Mouse (Mus musculus): ENCODE measurements at regions not wholly inside any gene's neighbourhood (a gene's known extent, or its start where the extent isn't known, plus 50 kb on each side); places are given as distances from the start of the nearest gene placed in this dataset.

GRCm38 (mm10) chr11:34909841-34910240 lies 76.4 kb upstream of the Spdl1 start:
- no peaks in the 10 kb centered on the region for H3K4me1 ChIP-seq (replicated peaks; ENCODE audit: control insufficient read depth in 2 of 2, insufficient read depth in 2 of 2, low read length in 1 of 2)
- TF ChIP-seq CTCF (IDR thresholded peaks at IDR 0.05; ENCODE audit: low read depth) = no peak
- TF ChIP-seq EP300 (IDR thresholded peaks at IDR 0.05; ENCODE audit: low read depth) = no peak
- no peaks in the 10 kb centered on the region for H3K9me3 ChIP-seq (ENCODE audit: control insufficient read depth, low read length)
- H3K27me3 ChIP-seq (ENCODE audit: control insufficient read depth, insufficient read depth, low read length) = no peaks in the 10 kb centered on the region
- DNase-seq (ENCODE audit: low read depth in 3 of 3, low spot score in 3 of 3) (no peak), ATAC-seq (ENCODE audit: insufficient read depth) (no peak)
- 40% methylated on average over 5 of the region's 5 CpGs for WGBS (ENCODE audit: insufficient replicate concordance)
- no peak overlapping the region for H3K4me2 ChIP-seq (ENCODE audit: low read depth)
- H3K4me3 ChIP-seq (ENCODE audit: insufficient read depth in 1 of 2, low read depth in 2 of 2, low read length in 2 of 2) = no peak overlapping the region
- no peaks in the 10 kb centered on the region for H3K36me3 ChIP-seq (replicated peaks; ENCODE audit: control insufficient read depth, insufficient read depth, low read depth)
- no peak overlapping the region for H3K27ac ChIP-seq
- H3K9ac ChIP-seq (replicated peaks) = no peak overlapping the region

GRCm38 (mm10) chr11:34904271-34904670 lies 70.8 kb upstream of the Spdl1 start:
- Histone ChIP-seq H3K27ac (no peak overlapping the region), H3K4me3 (ENCODE audit: insufficient read depth in 1 of 2, low read depth in 2 of 2, low read length in 2 of 2) (no peak overlapping the region), H3K9ac (replicated peaks) (no peak overlapping the region), H3K9me3 (ENCODE audit: control insufficient read depth, low read length) (no peaks in the 10 kb centered on the region), H3K27me3 (ENCODE audit: control insufficient read depth, insufficient read depth, low read length) (no peaks in the 10 kb centered on the region), H3K4me2 (ENCODE audit: low read depth) (no peak overlapping the region), H3K4me1 (replicated peaks; ENCODE audit: control insufficient read depth in 2 of 2, insufficient read depth in 2 of 2, low read length in 1 of 2) (no peaks in the 10 kb centered on the region), H3K36me3 (replicated peaks; ENCODE audit: control insufficient read depth, insufficient read depth, low read depth) (no peaks in the 10 kb centered on the region)
- ATAC-seq (ENCODE audit: insufficient read depth) (no peak), DNase-seq (ENCODE audit: low read depth in 3 of 3, low spot score in 3 of 3) (no peak)
- WGBS (ENCODE audit: insufficient replicate concordance) = 42% methylated on average over 4 of the region's 4 CpGs
- no peak for TF ChIP-seq EP300 (IDR thresholded peaks at IDR 0.05; ENCODE audit: low read depth)
- TF ChIP-seq CTCF (IDR thresholded peaks at IDR 0.05; ENCODE audit: low read depth) = no peak

- DNase-seq (ENCODE audit: low read depth in 3 of 3, low spot score in 3 of 3) = no peak
- H3K27me3 ChIP-seq (ENCODE audit: control insufficient read depth, insufficient read depth, low read length) = no peaks in the 10 kb centered on the region
- TF ChIP-seq EP300 (IDR thresholded peaks at IDR 0.05; ENCODE audit: low read depth) = no peak
Observed at GRCm38 (mm10) chr11:34899400-34899799, 66.0 kb upstream of the Spdl1 start.

GRCm38 (mm10) chr11:34895624-34896023 lies 62.2 kb upstream of the Spdl1 start:
- Histone ChIP-seq H3K4me2 (ENCODE audit: low read depth) (no peak overlapping the region), H3K27me3 (ENCODE audit: control insufficient read depth, insufficient read depth, low read length) (no peaks in the 10 kb centered on the region), H3K9me3 (ENCODE audit: control insufficient read depth, low read length) (no peaks in the 10 kb centered on the region), H3K4me3 (ENCODE audit: insufficient read depth in 1 of 2, low read depth in 2 of 2, low read length in 2 of 2) (no peak overlapping the region), H3K36me3 (replicated peaks; ENCODE audit: control insufficient read depth, insufficient read depth, low read depth) (no peaks in the 10 kb centered on the region), H3K9ac (replicated peaks) (no peak overlapping the region), H3K4me1 (replicated peaks; ENCODE audit: control insufficient read depth in 2 of 2, insufficient read depth in 2 of 2, low read length in 1 of 2) (no peaks in the 10 kb centered on the region), H3K27ac (no peak overlapping the region)
- TF ChIP-seq CTCF (IDR thresholded peaks at IDR 0.05; ENCODE audit: low read depth) = no peak
- TF ChIP-seq EP300 (IDR thresholded peaks at IDR 0.05; ENCODE audit: low read depth) = no peak
- no peak for ATAC-seq (ENCODE audit: insufficient read depth)
- no peak for DNase-seq (ENCODE audit: low read depth in 3 of 3, low spot score in 3 of 3)
- 75% methylated on average over 7 of the region's 7 CpGs for WGBS (ENCODE audit: insufficient replicate concordance)

More at GRCm38 (mm10) chr11:34899400-34899799, 66.0 kb upstream of the Spdl1 start:
- H3K4me1 ChIP-seq (replicated peaks; ENCODE audit: control insufficient read depth in 2 of 2, insufficient read depth in 2 of 2, low read length in 1 of 2) = no peaks in the 10 kb centered on the region
- H3K9me3 ChIP-seq (ENCODE audit: control insufficient read depth, low read length) = no peaks in the 10 kb centered on the region
- no peak overlapping the region for H3K4me3 ChIP-seq (ENCODE audit: insufficient read depth in 1 of 2, low read depth in 2 of 2, low read length in 2 of 2)
- 38% methylated on average over 3 of the region's 3 CpGs for WGBS (ENCODE audit: insufficient replicate concordance)
- no peaks in the 10 kb centered on the region for H3K36me3 ChIP-seq (replicated peaks; ENCODE audit: control insufficient read depth, insufficient read depth, low read depth)
- H3K4me2 ChIP-seq (ENCODE audit: low read depth) = no peak overlapping the region
- ATAC-seq (ENCODE audit: insufficient read depth) = no peak
- no peak overlapping the region for H3K9ac ChIP-seq (replicated peaks)
- H3K27ac ChIP-seq = no peak overlapping the region

GRCm38 (mm10) chr11:34888374-34889136 lies 55.1 kb upstream of the Spdl1 start:
- Histone ChIP-seq H3K36me3 (replicated peaks; ENCODE audit: control insufficient read depth, insufficient read depth, low read depth) (no peaks in the 10 kb centered on the region), H3K27me3 (ENCODE audit: control insufficient read depth, insufficient read depth, low read length) (no peaks in the 10 kb centered on the region), H3K9me3 (ENCODE audit: control insufficient read depth, low read length) (no peaks in the 10 kb centered on the region), H3K4me1 (replicated peaks; ENCODE audit: control insufficient read depth in 2 of 2, insufficient read depth in 2 of 2, low read length in 1 of 2) (no peaks in the 10 kb centered on the region), H3K4me3 (ENCODE audit: insufficient read depth in 1 of 2, low read depth in 2 of 2, low read length in 2 of 2) (no peak overlapping the region), H3K9ac (replicated peaks) (no peak overlapping the region), H3K4me2 (ENCODE audit: low read depth) (no peak overlapping the region), H3K27ac (no peak overlapping the region)
- no peak for ATAC-seq (ENCODE audit: insufficient read depth)
- 50% methylated on average over 7 of the region's 7 CpGs for WGBS (ENCODE audit: insufficient replicate concordance)
- no peak for TF ChIP-seq EP300 (IDR thresholded peaks at IDR 0.05; ENCODE audit: low read depth)
- TF ChIP-seq CTCF (IDR thresholded peaks at IDR 0.05; ENCODE audit: low read depth) = no peak
- DNase-seq (ENCODE audit: low read depth in 3 of 3, low spot score in 3 of 3) = no peak

Data from liver, embryonic 14.5 days (tissue).